Mouse (Mus musculus) lung, adult 18-20 months (tissue): ENCODE measurements at regions not wholly inside any gene's neighbourhood (a gene's known extent, or its start where the extent isn't known, plus 50 kb on each side); places are given as distances from the start of the nearest gene placed in this dataset.
"Not testable (repeated sequence)": the region's sequence is repeated elsewhere in the genome, so short reads cannot be mapped to it uniquely, and the experiment has no call there.

ENCODE experiments used
- DNase-seq, 2 experiments: peaks; one replicate each; pipeline ENCODE4 v3.0.0; 2022; ENCODE audit warnings: mixed read lengths in 2 of 2

DNA sequence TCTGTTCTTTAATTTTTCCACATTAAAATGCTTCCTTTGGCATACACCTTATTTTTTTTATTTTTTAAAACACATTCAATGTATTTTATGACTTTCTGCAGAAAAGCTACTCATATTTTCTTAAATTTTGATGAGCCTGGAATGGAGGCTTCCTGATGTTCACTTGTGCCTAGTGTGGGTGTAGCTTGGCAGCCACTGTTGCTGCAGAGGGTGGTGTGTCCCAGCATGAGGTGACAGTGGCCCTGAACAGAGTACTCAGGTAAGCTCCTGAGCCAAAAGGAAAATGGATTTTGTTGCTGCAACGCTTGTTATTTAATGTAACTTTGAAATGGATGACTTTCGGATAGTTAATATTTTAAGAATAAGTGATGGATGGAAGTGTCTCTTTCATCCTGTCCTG, 170.6 kb downstream of the Eipr1 start:
- DNase-seq, result no peak

DNA sequence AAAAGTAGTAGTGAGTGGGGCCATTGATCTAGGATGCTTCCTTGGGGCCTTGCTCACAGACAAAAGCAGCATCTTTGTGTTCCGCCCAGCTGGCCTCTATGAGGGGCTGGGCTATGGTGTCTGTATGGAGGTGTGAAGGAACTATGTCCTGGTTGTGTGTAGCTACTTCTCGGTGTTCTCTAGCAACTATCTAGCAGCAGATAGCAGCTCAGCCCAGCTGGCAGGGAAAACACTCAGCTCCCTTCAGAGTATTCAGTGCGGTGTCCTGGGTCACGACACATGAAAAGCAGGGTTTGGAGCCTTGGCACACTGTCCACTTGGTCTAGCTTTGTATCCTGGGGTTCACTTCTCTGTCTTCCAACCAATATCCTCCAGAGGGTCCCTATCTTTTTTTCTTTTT, 173.6 kb downstream of the Eipr1 start:
- no peak for DNase-seq

DNA sequence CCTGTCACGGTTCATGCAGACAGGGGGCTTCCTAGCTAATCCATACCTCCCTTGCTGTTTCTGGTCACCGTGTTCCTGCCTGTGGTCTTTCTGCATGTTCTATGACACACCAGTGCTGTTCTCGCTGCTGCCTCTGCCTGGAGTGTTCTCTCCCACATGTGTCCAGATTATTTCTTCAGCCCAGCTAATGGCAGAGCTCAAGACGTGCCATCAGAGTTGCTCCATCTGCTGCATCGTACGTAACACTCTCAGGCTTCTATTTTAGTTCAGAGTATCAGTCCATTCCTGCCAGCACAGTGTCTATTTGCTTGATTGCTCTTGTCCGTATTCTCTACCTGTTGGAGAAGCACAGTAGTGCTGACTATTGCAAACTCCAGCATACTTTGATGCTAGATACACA, 188.3 kb downstream of the Eipr1 start:
- DNase-seq, result no peak

DNA sequence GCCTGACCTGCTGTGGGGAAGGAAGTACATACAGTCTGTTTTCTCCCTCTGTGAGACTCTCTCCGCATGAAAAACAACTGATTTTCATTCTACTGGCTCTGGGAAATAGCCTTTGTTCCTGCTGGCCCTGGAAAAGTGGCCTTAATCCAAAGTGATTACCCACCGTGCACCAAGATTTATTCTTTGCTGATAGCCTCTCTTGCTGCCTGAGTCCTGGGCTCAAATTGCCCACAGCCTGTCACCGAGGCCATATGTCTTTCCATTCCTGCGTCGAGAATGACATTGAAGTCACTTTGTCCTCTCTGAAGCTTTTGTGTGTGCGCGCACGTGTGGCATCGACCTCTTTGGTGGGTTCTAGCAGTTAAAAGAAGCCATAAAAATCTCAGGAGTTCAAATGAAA, 197.3 kb downstream of the Eipr1 start:
- no peak for DNase-seq

DNA sequence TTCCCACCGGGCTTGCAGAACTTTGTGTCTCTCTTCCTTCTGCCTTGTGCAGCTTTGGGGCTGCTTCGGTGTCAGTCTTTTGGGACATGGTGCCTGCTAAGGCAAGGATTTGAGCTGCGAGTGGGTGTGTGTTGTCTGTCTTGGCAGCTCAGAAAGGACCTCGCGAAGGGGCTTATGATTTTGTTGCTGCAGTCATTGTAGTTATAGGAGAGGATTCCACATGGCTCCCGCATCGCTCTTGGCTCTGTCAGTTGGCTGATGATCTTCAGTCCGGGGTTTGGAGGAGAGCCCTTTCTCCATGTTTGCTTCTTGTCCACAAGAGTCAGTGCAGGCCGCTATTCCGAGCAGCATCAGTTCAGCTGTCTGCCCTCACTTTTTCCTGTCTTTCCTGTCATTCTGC, 197.7 kb downstream of the Eipr1 start:
- DNase-seq, result no peak

DNA sequence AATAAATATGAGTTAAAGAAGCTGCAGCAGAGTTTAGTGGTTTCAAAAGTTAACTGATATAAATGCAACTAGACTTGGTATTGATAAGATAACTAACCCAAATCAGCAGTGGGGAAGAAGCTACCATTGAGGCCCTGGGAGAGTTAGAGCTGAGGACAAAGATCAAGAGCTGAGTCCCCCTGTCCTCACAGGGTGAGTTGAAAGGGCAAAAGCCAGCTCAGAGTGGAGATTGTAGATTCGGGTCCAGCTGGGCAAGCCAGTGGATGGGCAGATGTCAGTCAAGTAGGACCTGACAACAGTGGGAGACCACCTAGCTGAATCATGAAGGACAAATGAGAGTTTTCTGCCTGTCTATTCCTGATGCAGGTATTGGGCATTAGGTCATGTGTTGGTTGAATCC, 205.6 kb downstream of the Eipr1 start:
- DNase-seq, result no peak

DNA sequence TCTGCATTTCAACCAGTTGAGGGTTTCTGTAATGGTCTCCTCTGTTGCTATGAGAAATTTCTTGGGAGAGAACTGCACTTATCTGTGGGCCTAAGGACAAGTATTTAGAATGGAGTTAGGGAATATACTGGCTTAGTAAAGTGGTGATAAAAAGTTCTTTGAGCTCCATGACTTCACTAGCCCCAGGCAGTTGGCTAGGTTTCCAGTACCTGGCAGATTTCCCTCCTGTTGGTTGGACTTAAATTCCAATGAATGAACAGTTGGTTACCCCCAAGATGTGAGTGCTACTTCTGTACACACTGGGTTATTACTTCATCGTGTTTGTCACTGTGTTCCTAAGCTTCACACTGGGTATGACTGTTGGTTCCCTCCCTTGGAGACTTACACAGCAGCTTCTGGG, 207.1 kb downstream of the Eipr1 start:
- no peak for DNase-seq

DNA sequence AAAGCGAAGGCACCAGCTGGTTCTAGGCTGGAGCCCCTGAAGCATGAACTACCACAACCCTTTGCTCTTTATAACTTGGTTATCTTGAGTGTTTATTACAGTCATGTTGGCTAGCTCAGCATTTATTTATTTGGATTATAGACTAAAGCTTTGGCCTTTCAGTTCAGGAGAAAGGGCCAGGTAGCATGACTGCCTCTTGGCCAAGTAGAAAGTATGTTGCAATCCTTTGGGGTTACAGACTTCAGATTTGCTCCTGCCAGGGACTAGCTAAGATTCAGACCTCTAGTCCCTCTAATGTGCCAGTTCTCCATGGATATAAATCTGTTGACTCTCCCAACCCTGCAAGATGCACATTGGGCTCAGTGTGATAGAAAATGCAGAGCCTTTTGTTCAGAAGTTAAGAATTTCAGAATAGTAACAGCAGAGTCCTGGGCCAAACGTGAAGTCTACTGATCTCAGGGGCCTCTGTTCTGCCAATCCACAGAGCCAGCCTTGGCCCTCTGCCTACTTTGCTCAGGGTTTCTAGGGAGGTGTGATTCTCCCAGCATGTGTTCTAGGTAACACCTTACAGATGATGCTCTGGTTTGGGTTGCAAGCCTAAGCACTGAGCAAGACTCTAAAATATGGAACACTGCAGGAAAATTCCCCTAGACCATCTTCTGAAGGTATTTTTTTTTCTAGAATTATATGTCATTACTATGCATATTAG, 218.2 kb downstream of the Eipr1 start:
- DNase-seq, result no peak

DNA sequence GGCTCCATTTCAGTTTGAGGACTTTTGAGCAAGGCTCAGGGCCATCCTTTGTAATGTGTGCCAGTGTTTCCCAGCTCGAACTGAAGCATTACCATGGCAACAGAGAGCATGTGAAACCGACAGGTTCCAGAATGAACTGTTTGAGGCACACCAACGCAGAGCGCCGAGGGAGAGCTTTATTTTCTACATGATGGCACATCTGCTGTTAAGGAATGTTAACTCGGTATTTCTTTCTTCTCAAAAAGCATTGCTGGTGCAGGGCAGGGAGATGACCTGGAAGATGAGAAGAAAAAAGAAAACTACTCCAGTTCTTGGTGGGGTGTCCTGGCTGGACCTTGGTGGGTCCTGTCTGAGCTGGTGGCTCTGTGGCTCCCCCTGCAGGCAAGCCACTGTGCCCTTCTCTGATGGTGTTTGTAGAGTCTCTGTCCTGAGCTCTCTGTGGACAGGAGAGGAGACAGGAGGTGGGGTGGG, 223.0 kb downstream of the Eipr1 start:
- no peak for DNase-seq

DNA sequence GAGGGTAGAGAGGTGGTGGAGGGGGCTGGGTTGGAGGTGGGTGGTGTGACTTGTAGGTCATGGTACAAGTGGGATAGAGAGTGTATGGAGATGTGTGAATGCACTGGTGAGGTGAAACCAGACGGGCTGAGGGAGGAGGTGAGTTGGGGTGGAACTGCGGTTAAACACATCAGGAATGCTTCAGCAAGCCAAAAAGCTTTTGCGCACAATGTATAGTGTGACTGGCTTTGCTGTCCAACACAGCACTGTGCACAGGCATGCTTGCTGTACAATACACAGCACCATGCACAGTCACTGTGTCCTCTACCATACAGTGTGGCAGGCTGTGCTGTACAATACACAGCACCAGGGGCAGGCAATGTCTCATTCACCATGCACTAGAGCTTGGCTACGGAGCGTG, 223.6 kb downstream of the Eipr1 start:
- no peak for DNase-seq

DNA sequence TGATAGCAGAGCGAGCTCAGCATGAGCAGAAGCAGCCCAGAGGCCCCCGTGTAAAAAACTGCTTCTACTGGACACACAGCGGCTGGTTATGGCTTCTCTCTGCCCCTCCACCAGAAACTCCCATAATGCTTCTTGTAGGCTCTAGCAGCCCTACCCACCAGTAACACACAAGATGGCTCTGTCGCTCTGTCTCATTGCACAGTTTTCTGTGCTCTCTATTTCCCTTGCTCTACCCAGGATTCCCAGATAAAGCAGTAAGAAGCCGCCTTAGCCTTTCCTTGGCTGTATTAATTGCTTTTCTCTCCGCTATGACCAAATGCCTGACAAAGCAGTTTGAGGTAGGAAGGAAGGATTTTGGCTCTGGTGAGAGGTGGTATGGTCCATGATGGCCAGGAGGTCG, 228.1 kb downstream of the Eipr1 start:
- no peak for DNase-seq

DNA sequence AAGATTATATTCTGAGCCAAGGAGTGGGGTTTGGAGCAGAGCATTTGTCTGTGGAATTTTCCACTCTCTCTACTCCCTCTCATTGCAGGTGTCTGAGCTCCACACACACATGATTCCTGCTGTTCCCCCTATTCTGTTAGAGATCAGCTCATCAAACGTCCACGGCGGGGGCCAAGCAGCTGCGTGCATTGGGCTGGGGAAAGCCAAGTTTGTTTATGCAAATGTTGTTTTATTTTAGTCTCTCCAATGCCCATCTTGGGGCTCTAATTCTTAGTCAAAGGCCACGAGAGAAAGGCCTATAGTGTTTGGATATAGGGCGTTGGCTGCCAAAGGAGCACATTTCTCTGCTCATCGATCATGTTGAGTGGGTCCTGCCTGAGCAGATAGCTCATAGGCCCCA, 234.6 kb downstream of the Eipr1 start:
- DNase-seq, result no peak

DNA sequence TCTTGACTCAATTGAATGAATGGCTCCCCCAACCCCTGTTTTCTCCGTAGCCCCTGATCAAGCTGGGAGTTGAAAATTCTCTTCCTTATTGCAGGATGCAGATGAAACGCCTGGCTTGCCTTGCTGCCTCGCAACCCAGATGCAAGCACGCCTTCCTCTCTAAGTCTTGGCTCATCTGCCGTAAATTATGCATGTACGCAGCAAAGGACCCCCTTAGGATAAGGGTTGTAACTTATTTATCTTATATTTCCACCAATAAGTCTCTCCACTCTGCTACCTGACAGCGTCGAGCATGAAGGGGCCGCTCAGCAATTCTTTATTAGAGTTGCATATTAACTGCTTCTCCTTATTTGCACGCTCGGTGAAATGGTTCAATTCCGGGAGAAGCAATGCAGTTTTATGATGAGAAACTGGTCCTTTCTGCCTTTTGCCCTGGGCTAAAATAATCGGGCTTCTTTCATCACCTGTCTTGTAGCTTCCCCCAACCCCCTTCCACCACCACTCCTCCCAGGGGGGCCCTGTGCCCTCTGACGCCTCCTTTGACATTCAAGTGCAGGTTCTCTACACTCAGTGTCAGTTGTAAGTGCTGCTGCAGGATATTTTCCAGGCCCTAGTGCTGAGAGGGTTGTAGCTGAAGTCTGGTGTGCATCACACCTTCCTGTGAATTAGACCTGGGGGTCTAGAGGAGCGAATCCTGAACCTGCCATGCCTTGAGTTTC, 246.0 kb downstream of the Eipr1 start:
- no peak for DNase-seq

DNA sequence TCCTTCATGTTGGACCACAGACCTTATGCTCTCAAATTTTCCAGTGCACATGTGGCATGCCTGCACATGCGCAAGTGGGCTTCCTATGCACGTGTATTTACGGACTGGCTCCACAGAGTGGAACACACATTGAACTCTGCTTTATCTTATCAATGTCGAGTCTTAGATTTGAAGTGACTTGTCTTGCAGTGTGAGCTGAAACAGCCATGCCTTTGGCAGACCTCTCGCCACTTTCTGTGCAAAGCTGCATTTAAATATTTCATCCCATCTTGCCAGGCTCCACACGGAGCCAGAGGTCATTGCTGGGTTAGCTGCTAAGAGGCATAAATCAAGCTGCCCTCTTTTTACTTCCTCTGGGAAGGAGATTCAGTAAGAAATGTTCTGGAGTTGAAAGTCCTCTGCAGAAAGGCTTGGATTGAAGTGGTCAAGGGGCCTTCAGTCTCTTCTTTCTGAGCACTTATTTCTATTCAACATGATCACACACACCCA, 248.4 kb downstream of the Eipr1 start:
- no peak for DNase-seq

DNA sequence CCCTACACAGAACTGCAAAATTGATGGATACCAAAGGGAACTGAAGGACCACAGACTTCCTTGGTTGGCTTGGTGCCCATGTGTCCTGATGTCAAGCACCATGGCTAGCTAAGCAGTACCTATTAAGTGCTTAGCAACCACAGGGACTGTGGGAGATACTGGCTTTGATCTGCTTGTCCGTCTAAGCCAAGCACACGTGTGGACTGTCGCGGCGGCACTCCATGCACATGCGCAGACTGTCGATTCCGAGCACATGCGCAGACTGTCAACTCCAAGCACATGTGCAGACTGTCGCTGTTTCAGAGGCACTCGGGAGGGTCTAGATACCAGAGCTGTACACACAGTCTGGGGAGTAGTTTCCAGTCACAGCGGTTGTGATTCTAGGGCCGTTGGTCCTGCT, 252.9 kb downstream of the Eipr1 start:
- DNase-seq, result no peak

DNA sequence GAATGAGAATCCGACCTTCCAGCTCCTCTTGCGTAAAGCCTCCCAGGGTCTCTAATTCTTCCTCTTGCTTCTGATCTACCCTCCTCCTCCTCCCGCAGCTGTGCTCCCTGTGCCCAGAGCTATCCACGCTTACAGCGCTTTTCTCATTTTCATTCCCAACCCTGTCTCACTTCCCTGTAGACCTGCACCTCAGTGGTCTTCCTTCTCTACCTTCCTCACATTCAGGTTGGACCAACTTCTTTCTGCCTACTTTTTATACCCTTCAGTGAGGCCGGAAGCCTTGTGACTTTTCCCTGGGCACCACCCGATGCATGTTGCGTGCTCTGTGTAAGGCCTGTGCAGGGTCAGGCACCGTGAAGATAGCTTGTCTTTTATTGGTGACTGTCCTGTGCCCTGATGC, 263.0 kb downstream of the Eipr1 start:
- DNase-seq, result no peak

DNA sequence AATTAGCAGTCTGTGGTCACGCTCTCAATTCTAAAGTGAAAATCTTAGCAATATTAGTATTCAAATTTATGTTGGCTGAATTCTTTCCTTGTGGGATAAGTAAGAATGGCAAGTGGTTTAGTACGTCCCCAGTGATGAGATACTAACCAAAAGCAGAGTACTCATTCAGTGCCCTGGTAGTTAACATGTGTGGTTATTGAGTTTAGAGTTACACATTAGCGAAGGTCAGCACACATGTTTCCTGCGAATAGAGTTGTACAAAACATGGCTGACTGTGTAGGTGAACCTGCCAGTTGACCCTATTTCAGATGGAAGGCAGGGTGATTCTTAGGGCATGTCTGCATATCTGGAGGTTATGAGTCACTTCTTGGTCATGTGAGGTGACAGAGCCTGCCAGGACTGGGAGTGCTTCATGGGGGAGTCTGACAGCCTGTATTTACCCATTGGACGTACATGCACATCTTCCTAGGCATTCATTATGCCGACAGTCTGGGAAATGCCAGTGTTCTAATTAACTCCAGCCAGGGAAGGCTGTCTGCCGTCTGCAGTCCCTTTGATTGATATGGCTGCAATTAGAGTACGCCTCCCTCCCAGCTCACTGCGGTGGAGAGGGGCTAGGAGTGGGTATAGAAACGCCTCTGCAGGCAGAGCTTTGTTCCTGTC, 263.7 kb downstream of the Eipr1 start:
- DNase-seq, result no peak

DNA sequence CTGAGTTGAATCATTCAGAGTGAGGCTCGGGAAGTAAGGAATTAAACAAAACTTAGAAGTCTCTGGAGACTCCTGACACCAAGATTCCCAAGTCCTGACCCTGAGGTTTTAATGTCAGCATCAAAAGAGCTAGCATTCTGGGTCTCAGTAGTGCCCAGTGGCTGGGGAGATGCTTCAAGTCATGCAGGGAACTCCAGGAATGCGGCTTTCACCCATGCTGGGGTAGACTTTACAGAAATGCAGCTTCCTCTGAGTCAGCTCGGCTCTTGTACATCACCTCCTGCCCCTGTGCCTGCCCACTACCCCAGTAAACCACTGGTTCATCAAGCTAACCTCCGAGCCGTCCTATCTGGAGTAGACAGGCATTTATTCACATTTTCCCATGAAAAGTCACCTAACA, 269.5 kb downstream of the Eipr1 start:
- no peak for DNase-seq

DNA sequence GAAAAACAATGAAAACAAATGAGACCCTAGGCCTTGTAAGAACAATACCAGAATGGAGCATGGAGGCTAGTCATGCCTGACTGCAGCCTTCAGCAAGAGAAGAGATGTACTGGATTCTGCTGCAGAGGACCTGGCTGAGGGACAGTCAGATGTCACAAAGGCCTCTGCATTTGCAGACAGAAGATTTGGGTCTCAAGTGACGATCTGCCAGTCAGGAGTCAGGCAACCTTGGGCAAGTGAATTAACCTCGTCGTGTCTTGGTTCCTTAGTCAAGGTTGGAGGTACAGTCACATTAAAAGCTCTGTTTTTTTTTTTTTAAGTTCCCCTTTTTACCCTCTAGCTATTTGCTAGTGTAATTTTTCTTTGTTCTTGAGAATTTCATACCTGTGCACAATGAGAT, 276.6 kb downstream of the Eipr1 start:
- no peak for DNase-seq

DNA sequence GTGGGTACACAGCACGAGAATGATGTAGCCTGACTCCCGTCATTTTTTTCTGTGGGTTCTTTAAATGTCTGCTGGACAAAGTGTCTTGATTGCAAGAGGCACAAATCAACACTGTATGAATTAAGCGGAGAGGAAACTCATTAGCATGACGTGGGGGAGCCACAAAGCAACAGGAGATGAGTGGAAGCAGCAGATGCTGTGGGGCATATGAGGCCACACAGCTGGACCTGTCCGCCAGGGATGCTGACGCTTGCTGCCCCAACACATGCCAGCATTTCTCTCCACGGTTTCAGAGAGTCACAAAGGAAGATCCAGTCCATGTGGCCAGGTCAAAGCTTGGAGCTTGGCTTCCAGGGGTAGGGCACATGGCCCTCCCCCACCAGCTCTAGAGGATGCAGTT, 277.9 kb downstream of the Eipr1 start:
- DNase-seq, result no peak

DNA sequence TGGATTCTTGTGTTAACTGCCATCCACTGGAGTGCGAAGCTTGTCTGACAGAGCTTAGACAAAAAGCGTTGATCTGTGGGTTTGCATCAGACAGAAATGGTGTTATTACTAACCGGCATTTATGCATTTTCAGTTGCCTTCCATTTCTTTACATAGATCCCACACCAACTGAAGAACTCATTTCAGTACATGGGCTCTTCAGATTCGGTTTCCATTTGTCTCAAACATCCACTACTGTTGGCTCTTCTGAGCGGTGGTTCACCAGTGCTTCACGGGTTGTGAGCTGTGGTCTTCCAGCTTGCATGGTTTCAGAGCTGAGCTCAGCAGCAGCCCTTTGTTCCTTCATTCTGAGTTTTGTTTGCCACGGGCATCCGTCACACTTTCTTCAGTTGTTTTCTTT, 294.4 kb downstream of the Eipr1 start:
- no peak for DNase-seq

DNA sequence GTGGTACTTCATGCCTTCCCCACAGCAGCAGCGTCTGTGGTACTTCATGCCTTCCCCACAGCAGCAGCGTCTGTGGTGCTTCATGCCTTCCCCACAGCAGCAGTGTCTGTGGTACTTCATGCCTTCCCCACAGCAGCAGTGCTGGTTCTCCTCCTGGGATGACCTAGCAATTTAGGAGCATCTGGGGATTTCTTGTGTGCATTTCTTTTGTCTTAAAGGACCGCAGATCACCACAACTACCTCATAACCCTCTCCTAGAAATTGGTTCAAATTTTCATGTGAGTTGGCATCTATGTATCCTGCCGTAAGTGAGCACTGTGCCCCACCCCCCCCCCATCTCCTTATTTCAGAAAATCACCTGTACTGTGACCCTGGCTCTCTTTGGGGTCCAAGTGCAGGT, 297.0 kb downstream of the Eipr1 start:
- DNase-seq, result not testable (repeated sequence)

DNA sequence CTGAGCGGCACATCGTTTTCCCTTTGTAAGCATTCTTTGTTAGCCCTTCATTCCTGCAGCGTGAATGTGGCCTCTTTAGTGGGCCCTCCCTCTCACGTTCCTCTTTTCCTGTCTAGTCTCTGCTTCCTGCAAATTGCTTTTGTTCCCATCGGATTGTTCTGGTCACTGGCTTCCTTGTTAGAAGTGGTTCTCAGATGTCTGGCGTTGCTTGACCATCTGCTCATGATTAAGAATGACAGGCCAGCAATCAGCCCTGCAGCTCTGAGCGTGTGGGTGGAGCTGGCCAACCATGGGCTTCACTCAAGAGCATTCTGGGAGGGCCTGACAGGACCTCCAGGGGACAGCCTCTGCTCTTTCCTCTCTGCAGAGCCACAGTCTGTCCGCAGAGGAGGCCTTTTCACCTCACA, 297.5 kb downstream of the Eipr1 start:
- no peak for DNase-seq

DNA sequence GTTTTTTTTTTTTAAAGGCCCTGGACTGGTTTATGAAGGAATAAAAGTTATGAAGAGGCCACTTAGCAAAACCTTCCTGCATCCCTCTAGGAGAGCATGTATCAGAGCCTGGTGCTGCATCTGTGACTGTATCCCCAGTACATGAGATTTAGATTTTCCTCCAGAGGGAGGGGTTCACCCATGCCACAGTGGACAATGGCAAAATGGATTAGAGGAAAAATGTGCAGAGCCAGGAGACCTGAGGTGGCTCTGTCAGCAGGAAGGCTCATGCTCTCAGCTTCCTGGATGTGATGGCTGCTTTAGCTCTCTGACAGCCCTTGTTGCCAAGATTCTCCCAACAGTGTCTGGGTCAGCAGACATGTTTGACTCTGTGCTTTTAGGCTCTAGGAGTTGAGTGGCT, 298.2 kb downstream of the Eipr1 start:
- no peak for DNase-seq
